Mouse (Mus musculus) natural killer cell, adult 2 months (primary cell): ENCODE measurements at regions not wholly inside any gene's neighbourhood (a gene's known extent, or its start where the extent isn't known, plus 50 kb on each side); places are given as distances from the start of the nearest gene placed in this dataset.

ENCODE experiments used
- DNase-seq, 2 experiments: peaks; one replicate each; pipeline ENCODE4 v3.0.0; 2022; ENCODE audit warnings: low spot score in 2 of 2

DNA sequence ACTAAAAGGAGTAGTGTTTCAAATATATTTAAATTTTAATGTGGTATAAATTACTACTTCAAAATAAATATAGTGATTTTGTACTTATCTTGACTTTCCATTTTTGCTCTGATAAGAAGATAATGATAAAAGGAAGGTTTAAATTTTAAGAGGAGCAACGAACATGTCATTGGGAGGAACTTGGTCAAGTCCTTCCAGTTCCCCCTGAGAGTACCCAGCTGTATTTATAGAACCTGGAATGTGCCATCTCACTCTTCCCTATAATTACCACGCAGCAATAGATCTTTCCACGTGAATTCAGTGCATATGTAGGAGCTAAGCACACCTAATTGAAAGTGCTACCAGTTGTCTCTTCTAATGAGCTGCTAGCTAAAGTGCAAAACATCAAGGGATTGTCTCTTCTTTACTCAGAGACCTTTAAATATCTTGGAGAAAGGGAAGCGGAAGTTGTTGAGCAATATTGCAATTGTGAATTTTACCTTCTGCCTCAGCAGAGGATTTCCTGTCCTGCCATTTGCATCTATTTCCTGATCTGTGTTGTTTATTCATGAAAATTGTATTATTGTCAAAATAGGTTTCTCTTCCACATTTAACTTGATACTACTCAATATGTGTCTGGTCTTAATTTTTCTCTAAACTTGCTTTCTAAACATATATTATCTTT, 1243.0 kb upstream of the Zeb2 start:
- no peak for DNase-seq

GRCm38 (mm10) chr2:46358225-46358624, 1241.0 kb upstream of the Zeb2 start:
- no peak for DNase-seq

DNA sequence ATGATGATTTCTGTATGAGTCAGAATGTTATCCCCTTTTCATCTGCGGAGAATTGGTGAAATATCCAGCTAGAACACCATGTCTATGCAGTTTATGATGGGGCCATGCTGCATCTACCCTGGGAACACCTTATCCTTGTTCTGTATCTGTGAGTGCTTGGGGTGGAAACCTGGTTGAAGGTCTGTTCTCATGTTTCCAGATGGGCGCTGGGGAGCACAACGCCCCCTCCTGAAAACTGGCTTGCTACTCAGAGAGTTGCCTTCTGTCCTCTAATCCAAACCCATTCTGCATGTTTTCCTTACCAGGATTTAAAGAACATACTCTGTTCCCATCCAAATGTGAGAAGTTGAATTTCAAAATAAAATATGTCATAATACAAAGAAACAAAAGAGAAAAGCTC, 1239.5 kb upstream of the Zeb2 start:
- no peak for DNase-seq

DNA sequence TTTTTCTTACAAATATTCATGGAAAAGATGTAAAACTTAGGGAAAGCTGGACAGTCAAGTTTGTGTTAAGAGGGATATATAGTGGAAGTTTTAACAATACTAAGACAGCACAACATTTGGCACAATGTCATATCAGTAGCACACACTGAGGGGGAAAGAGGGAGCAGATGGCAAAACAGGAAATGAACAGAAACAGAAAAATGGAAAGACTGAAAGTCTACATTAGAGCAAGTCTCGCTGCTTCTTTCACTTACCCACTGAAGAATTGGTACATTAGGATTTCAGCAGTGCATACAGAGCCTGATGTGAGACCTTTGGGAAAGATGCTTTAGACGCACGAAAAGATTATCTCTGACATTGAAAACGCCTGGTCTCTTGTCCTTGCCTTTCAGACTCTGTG, 1223.5 kb upstream of the Zeb2 start:
- DNase-seq: no peak

GRCm38 (mm10) chr2:46316666-46317065, 1199.5 kb upstream of the Zeb2 start:
- DNase-seq: no peak

DNA sequence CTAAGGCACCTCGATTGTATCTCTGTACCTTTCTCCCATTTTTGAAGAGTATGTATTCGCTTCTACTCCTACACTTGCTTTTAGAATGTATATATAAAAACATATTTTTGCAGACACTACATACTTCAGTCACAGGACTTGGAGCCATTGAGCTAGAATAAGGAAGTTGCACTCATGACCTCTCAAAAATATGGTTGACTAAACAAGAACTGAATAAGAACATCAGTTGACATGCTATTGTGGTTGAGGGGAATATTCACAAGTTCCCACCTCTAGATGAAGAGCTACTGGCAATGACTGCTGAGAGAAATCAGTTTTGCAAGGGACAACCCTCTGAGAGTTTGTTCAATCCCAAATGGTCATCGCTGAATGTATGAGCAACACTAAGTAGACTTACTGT, 1198.0 kb upstream of the Zeb2 start:
- no peak for DNase-seq

GRCm38 (mm10) chr2:46307582-46308153, 1190.5 kb upstream of the Zeb2 start:
- DNase-seq: no peak

DNA sequence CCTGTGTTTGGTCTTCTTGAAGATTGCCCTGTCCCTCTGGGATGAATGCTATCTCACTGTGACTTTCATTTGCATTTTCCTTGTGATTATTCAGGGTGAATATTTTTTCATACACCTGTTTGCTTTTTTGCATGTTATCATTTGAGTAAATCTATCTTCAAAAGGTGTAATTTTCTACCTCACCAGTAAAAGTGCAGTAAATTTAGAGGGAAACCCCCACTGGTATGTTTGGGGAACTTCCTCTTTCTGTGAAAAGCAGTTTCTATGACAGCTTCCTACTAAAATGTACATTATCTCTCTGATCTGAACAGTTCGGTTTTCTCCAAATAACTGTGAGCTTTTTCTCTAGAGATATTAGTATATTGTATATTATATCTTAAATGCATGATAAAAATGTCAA, 1185.4 kb upstream of the Zeb2 start:
- no peak for DNase-seq

- DNase-seq: no peak
Observed at GRCm38 (mm10) chr2:46297274-46297843, 1180.2 kb upstream of the Zeb2 start.

GRCm38 (mm10) chr2:46283929-46284598, 1166.9 kb upstream of the Zeb2 start:
- no peak for DNase-seq

DNA sequence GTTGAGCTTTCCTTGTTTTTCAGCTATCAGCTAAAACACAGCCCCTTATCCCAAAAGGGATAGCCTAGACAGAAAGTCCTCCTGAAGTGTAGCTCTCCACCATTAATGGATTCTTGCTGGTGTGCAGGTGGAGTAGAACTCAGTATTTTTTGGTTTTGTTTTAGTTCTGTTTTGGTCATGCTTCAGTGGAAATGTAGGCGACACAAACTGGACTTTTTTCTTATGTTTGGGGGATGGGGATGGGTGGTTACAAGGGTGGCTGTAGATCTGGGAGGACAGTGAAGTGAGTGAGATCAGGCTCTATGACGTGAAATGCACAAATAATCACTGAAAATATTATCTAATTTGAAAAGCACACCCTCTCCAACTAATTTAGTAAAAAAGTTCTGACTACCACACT, 1163.6 kb upstream of the Zeb2 start:
- no peak for DNase-seq

DNA sequence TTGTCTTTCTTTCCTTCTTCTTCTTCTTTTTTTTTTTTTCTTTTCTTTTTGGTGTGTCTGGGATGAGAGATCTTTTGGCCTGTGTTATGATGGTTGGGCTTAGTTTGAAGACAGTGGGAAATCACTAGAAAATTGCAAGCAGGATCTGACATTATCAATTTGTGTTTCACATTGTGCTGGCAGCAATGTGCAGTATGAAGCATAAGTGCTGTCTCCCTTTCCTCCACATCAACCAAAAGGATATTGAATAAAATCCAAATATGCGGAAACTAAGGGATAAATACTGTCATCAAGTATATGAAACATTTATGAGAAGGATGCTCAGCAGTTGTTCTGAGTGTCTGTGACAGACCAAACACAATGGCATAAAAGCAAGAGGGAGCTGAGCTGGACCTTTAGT, 1144.4 kb upstream of the Zeb2 start:
- no peak for DNase-seq

DNA sequence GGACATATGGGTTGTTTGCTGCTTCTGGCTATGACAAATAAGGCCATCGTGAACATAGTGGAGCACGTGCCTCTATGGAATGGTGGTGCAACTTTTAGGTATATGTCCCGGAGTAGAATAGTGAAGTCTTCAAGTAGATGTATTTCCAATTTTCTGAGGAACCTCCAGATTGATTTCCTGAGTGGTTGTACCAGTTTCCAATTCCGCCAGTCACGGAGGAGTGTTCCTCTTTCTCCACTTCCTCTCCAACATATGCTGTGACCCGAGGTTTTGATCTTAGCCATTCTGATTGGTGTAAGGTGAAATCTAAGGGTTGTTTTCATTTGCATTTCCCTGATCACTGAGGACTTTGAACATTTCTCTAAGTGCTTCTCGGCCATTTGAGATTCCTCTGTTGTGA, 1134.4 kb upstream of the Zeb2 start:
- no peak for DNase-seq

GRCm38 (mm10) chr2:46245717-46246116, 1128.5 kb upstream of the Zeb2 start:
- no peak for DNase-seq

GRCm38 (mm10) chr2:46244697-46245096, 1127.5 kb upstream of the Zeb2 start:
- no peak for DNase-seq

- no peak for DNase-seq
Observed at GRCm38 (mm10) chr2:46242806-46243205, 1125.6 kb upstream of the Zeb2 start.

DNA sequence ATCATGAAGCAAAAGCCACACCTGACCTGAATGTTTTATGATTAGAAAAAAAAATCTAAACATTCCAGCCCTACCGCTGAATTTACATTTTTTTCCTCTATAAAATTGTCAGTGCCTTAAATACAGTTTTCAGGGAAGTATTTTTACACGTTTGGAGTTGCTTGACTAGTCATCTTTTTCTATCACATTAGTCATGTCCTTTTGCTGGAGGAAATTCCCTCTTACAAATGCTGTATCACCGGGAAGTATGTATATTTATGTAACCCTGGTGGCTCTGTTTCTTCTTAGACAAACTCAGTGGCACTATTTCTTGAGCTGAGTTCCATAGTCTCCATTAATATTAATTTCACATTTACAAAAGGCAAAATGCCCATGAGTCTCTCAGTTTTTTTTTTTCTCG, 1122.7 kb upstream of the Zeb2 start:
- no peak for DNase-seq

DNA sequence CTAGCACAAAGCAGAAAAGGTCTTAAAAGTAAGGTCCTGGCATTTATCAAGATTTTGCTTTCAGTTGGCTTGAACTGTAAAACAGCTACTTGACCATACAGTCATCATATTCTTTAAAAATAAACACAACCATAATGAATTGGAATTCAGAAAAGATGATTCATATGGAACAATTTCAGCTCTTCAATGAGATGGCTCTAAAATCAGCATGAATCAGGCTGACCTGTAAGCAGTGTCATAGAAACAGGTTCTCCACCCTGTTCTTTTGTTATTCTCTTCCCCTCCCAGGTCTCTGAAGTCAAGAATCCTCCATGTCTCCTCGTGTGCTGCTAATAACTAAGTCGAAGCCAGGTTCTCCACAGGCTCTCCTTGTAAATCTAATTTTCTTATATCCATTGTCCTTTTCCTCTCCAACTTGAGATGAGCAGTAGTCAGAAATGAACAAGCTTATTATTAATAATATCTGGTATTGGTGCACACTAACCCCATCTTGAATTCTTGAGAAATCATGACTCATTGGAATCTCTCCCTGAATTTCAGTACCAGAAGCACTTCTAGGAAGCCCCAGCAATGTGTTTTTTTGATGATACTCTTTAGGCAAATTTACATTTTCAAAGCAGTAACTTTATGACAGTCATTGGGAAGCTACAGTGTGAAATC, 1113.7 kb upstream of the Zeb2 start:
- no peak for DNase-seq

DNA sequence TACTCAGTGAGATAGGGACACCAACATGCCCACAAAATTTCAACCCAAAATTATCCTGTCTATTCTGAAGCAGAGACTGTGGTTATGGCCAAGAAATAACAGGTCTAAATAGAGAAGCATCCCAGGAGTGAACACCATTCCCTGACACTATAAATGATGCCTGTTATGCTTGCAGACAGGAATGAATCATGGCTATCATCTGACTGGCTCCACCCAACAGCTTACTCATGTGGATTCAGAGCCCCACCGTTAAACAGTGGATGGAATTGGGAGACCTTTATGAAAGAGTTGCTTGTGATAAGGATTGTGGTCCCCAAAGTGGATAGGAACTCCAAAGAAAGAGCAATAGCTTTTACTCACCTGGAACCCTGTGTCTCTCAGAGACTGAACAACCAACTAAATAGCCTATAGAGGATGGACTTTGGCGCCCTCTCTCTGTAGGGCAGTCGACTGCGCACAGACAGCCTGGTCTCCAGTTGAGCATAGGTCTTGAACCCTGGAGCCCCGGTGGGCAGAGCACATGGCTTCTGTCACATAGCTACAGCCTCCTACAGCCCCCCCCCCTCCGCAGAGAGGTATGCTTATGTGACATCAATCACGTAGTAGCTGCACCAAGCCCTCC, 1101.3 kb upstream of the Zeb2 start:
- no peak for DNase-seq

DNA sequence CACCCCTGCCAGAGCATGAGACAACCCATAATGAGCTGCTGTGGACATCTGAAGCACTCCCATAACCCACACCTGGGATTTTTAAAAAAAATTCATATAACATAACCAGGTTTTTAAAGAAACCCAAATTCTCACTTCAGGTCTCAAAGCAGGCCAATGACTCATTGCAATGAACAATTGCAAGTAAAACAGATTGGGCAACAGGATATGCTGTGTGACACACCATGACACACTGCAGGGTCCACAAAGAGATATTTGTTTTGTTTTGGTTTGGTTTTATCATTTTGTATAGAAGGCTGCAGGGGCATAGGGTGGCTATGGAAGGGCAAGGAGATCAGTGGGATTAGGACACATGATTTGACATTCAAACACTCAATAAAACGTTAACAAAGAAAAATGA, 1082.1 kb upstream of the Zeb2 start:
- DNase-seq: no peak

GRCm38 (mm10) chr2:46187265-46187888, 1070.2 kb upstream of the Zeb2 start:
- no peak for DNase-seq

DNA sequence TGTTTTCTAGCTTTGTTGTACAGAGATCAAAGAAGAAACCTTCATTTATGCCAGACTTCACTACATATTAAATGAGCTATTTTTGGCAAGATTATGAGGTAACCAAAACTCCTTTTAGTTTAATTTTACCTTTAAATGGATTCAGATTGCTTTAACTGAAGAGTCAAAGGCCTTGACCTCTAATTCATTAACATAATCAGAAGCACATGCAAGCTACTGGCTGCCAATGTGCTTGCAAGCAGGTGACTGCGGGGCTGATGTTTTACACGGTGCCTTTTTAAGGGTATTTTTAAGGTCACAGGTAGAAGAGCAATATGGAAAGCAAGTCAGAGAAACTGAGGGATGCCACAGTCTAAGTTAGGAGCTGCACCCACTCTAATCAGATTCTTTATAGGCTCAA, 1066.0 kb upstream of the Zeb2 start:
- no peak for DNase-seq
